Mouse (Mus musculus): ENCODE data around the gene Ppara.

Gene Ppara

DNA sequence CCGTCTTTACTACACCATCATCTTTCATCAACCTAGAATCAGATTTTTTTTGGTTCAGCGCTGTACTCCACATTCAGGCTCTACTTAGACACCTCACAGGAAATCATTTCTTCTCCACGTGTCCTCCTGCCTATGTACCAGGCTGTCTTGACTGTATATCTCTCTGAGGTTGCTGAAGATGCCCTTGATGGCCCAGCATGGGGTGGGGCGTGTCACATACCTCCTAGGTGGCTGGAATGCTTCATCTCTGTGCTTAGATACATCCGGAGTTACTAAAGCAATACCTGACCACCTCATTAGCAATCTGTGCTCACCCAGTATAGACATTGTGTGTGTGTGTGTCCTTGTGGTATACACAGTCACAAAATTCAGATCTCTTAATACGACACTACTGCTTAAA, 60.7 kb downstream of the Ppara start:
- CTCF ChIA-PET, result no interaction called here

DNA sequence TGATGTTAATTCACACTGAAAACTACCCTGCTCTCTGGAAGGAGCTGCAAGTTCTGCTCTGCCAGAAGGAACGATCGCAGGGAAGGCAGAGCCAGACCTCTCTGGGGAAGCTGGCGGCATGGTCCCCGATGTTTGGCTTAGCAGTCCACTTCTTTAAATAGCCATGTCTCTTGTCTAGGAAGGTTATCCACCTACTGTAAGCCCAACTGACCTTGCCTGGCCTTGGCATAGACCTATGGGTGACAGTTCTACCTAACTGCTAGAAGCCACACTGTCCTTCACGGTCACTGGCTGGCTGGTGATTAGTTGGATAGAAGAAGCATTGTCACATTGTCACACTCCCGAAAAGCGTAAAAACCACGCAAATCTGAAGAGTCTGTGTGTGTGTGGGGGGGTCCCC, 63.9 kb downstream of the Ppara start:
- CTCF ChIA-PET, result no interaction called here

DNA sequence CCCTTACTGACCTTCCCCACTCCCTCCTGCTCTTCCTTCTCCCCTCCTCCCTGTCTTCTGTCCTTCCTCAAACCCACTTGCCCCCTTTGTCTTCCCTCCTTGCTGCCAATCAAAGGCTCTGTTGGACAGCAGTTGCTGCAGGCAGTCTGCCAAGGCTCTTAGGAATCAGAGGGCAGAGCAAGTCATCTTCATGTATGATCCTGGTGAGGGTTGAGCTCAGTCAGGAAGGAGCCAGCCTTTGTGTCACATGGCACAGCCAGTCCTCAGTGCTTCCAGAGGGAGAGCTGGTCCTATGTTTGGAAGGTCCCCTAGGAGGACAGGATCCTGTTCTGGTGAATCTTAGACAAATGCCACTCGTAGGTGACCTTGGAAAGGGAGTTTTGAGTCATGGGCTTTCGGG, 68.1 kb downstream of the Ppara start:
- CTCF ChIA-PET, result no interaction called here

DNA sequence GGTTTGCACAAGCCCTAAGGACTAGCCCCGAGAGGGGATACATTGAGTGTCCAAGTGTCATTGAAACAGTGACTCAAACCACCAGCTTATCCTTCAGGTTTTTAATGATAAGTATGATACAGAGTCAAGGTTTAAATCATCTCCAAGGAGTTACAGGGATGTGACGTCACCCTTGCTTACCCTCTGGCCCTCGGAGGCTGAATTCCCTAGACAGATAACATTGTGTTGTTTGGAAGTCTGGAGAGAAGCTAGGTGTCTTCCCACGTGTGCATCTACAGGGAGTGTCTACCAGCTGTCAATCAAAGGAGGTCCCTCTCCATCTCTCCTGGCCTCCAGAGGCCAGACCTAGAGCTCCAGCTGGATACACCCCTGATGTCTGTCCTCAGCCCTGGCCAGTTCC, 72.1 kb downstream of the Ppara start:
- CTCF ChIA-PET, result no interaction called here

DNA sequence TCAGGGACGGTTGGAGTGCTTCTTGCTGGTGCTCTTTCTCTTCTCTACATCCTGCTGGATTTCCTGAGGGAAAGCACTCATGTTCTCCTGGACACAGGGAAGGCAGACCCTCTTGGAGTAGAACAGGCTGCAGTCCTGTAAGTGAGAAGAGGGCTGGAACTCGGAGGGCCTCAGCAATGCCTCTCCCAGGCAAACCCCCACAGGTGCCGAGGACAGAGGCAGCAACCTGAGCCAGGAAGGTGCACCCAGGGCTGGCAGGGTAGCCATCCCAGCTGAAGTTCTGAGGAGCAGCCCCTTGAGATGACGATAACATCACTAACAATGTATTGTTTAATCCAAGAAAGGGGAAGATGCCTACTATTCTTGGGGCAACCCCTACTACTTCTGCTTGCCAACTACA, 72.6 kb downstream of the Ppara start:
- CTCF ChIA-PET, result no interaction called here

DNA sequence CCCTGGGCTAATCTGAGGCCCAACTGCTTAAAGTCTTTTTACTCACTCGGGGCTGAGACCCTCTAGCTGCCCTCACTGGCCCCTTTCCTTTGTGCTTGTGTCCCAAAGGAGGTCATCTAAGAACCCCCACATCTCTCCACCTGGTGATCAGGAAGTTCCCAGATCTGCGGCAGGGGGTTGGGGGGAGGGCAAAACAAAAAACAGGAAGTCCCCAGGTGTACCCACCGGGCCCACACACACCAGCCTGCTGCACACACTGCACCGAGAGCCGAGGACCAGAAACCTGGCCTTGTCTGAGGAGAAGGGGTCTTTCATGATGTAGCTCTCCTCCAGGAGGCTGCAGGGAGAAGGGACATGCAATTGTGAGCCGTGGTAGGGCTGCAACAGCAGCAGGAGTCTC, 73.2 kb downstream of the Ppara start:
- CTCF ChIA-PET, result no interaction called here

DNA sequence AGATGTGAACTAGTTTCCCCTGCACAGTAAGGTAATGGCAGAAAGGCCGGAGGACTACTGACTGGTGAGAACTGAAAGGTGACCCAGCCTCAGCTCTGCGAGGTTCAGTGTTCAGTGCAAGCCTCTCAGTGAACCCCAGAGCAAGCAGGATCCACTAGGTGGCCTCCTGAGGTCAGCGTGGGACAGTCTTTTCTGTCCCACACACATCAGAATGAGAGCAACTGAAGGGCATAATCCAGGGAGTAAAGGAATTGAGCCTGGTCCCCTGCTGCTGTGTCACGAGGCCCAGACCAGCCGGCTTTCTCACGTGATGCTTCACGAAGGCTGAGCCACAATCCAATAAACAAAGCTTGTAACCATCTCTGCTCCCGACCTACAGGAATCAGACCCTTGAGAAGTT, 73.7 kb downstream of the Ppara start:
- CTCF ChIA-PET, result no interaction called here

DNA sequence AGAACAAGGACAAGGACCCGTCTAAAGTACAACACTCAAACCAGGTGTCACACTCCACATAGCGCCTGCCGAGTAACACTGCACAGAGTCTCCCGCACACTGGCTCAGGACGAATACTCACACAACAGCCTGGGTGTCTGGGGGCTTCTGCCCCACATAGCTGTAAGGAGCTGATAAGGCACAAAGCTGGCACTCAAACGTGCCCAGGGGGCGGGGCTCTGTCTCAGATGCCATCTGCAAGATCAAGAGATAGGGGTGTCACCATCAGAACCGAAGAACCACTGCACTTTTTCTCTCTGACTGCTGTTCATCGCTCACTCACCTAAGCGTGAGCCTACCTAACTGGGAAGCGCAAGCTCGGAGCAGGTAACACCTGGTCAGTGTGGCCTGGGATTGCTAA, 74.3 kb downstream of the Ppara start:
- CTCF ChIA-PET, result no interaction called here

DNA sequence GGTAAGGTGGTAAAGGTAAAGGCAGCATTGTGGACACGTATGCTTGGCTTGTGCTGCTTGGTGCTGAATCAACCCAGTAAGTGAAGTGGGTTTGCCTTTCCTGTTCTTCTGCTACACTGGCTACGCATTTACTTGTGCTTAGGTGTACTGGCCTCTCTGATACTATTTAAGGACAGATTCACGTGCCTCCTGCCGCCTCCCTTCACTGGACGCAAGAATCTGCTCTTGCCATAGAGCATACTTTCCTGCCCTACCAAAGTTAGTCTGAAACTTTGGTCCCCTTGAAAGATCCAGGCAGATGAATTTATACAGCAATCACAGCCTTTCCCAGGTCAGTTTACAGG, 75.7 kb downstream of the Ppara start:
- CTCF ChIA-PET, result no interaction called here

DNA sequence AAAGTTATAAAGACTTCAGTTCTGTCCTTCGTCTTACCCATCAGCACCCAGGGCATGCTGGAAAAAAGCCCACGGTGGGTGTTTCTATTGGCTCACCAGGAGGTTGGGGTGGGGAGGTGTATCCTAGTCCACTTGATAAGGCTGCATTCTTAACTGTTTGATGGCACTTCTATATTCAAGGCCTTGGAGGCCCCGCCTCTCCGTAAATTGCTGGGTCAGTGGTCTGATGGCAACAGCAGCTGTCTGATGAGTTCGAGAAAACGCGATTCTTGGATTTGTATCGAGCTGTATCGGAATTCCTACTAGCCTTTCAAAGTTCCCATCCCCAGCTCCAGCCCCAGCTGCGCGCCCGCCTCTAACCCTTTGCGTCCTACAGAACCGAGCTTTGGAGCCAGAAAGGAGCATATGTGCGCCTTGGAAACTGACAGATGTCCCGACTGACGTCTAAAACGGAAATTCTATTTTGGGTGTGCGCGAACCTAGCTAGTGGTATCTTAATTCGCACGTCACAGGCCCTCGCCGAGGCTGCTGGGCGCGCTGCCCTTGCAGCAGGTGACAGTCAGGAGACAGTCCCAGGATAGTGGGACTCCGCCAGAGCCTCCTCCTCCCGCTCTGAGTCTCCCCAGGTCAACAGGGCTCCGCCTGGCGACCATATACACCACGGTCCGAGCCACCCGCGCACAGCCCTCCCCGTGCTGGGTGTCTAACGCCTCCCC, 76.2 kb downstream of the Ppara start:
- CTCF ChIA-PET, result interaction anchor here (0.6 kb wide), 1 partner anchor 164 kb away, joined by 3 read pairs; no protein-coding TSS in a partner anchor

DNA sequence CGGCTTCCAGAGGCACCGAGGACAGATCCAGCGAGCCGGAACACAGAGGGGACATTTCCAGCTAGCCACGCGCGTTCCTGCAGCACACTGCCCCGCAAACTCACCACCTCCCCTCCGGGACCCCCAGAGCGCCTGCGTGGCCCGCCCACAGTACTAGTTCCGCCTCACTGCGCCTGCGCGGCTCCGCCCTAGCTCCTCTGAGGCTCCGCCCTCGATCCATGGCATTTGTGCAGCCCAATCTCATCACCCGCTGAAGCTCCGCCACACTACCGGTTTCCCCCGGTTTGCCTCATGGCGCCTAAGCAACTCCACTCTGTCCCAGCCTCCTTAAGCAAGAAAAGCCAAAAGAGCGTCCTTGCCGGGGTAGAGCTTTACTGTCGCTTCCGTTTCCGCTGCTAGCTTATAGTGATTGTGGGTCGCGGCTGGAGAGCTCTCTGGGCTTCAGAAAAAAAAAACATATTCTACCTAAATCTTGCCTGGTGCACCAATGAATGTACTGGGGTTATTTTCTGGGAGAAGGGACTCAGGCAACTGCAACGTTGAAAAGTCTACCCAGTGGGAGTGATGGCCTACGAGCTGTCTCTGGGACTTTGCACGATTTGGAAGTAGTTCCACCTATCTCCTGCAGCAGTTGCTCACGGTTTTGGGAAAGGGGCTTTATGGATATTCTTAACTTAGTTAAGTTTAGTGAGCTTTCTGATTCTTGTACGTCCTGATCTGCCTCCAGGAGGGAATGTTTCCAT, 76.9 kb downstream of the Ppara start, which contains the start of gene Cdpf1:
Gene Cdpf1 (minus strand): TSS at position 163 of the 743 bp plus-strand sequence.
- CTCF ChIA-PET, result interaction anchor here (0.6 kb wide), 1 partner anchor 165 kb away, joined by 3 read pairs; no protein-coding TSS in a partner anchor

DNA sequence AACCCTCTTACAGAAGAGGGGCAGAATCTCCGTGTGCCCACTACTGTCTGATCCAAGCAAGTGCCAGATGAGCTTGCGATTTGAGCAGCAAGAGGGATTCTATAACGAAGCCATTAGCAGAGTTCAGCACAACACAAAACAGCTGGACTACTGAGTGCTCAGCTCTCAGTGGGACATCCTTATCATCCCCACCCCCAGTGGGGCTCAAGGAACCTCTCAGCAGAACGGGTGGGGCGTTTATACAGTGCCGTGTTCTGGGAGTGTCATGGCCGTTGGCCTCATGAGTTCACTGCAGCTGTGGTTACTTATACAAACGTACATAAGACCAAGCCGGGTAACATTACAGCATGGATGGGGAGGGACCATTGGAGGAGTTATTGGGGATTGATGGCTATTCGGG, 78.6 kb downstream of the Ppara start:
- CTCF ChIA-PET, result no interaction called here

DNA sequence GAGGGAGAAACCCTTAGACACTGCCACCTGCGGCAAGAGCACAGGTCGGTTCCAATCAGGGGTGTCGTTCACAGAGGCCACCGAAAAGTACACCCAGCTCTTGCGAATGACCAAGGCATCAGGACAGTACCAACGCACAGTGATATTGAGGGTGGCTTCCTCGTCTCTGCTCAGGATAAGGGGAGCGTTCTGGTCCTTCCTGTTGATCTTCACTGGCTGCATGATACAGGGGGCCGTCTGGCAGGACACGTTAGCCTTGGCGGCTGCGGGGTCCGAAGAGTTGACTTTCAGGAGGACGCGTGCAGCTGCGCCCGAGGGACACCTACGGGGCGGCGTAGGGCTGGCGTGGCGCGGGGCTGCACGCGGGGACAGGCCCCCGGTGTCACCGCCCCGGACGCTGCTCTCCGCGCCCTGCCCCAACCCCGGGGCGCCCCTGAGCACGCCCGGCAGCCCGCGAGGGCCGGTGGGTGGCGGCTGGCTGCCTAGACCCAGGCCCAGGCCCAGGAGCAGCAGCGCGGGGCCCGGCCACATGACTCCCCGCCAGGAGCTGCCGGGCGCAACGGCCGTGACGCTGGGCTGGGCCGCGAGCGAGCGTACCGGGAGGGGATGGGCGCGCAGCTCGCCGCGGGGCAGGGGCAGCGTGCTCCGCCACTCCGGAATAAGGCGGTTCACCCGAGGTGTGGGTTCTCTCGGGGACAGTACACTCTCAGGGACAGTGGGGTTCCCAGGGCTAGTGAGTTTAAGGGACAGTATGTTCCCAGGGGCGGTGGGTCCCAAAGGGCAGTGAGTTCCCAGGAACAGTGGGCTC, 86.6 kb downstream of the Ppara start, which contains the start of gene Pkdrej:
Gene Pkdrej (minus strand): TSS at position 532 of the 808 bp plus-strand sequence.
- CTCF ChIA-PET, result no interaction called here

DNA sequence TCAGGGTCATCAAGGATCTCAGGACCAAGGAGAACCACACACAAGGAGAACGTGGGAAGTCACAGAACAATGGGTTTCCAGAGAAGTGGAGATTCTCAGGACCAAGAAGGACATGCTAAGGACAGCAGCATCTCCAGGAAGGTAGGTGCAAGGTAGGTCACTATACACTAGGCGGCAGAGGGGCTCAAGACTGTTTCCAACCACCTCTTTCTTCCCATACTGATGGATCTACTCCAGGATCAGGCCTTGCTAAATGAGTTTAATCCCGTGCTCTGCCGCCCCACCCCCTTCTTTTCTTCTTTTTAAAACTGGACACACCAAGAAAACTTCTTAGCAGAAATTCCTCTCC, 87.2 kb downstream of the Ppara start:
- CTCF ChIA-PET, result no interaction called here

DNA sequence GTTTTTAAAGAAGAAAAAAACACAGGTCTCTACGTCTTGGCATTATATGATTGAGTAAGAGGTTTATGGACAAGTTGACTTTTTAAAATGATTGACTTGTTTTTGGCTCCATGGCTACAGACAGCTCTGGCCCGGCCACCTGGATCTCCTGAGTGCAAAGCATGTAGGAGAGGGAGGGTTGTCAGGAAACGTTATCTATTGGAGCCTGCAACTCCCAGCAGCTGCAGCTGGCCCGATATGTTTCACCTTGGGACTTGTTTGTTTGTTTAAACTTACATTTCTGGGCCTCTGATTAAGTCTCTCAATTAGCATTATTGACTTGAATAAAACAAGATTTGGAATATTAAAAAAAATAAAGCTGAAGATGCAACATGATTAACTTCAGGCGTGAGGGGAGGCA, 91.9 kb downstream of the Ppara start:
- CTCF ChIA-PET, result no interaction called here

DNA sequence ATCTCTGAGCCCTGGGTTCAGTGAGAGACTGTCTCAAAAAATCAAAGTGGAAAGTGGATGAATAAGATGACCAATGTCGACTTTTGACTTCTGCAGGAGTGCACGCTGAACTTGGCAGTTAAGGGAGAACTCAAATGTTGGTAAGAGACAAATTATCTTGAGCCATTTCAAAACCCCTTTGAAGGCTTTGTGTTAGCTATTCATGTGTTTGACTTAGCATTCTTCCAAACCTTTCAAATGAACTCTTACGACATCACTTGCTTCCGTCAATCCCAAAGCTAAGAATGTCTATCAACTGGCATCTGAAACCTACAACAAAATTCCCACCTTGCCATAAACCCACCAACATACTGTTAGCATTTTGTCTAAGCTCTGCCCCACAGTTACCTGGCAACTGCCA, 93.3 kb downstream of the Ppara start:
- CTCF ChIA-PET, result no interaction called here

DNA sequence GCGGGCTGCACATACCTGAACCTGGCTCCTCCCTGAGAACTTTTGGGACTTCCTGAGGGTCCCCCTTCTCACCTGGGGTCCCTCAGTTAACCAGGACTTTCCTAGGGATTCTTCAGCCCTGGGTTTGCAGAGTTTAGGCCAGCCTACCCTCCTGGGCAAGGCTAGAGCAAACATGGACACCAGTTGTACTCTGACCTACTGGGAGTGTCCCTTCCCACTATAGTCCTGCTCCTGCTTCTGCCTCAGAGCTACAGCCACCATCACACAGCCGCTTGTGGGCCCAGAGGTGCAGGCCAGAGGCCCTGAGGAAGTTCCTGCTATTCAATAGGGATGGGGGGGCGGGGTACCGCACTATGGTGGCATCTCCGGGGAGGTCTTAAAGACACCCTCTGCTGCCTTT, 94.7 kb downstream of the Ppara start:
- CTCF ChIA-PET, result interaction anchor here (0.7 kb wide), 1 partner anchor 10 kb away, joined by 27 read pairs; no protein-coding TSS in a partner anchor

DNA sequence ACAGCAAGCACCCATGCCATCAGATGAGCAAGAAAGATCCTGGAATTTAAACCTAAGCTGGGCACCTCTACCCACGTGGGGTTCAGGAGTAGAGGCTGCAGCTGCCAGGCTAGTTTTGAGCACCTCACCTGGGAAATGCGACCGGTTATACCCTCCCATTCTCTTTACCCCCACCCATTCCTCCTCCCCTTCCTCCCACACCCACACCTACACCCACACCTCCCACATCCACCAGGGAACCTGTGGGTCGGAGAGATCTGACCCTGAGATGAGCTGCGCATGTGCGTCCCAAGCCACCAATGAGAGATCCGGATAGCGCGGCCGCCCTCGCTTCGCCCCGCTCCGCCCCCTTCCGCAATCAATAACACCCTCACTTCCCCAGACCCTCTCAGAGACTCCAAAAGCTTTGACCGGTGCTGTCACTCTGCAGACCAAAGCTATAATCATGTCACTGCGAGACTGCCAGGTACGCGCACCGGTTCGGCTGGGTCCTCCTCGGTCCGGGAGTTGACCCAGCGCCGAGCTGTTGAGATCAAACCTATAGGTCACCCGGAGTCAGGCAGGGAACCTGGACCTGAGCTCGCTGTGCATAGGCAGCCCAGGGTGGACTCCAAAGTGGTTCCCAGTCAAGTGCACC, 97.3 kb downstream of the Ppara start, which contains the start of gene Ttc38:
Gene Ttc38 (plus strand): TSS at position 353 of the 637 bp plus-strand sequence.
- CTCF ChIA-PET, result interaction anchor here (0.6 kb wide), 2 partner anchors 23 to 837 kb away, joined by 3 to 9 read pairs; no protein-coding TSS in a partner anchor

DNA sequence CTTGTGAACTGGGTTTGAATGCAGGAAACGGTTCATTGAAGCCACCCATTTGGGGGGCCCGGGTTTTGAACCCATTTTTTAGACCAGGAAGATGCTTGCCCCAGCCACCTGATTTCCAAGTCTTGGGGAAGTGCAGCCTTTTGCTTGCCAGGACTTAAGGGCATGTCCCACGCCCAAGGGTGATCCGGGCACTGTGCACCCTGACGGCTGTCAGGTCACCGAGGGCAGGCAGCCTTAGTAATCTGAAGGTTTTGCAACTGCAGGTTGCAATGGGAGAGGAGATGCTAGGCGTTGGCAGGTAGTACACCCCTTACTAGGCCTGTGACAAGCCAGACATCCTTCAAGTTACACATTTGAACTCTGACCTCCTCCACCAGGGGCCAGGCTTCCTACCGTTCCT, 97.8 kb downstream of the Ppara start:
- CTCF ChIA-PET, result no interaction called here

DNA sequence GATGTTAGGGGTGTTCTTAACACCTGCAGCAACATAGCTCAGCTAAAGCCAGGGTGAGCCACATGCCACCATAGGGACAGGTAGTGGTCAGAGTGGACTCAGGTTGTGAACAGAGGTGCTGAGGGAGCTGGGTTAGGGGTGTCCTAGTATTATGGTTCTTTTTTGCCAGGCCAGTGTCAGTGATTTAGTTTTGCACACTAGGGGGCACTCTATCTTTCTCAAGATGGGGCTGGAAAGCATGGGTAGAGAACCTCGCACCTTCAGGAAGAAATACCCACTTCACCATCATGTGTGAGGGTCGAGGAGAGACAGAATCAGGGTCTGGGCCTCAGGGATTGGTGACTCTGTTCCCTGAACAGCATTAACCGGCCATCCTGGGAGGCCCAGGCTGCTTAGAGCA, 100.6 kb downstream of the Ppara start:
- CTCF ChIA-PET, result interaction anchor here (0.7 kb wide), 1 partner anchor 368 kb away, joined by 6 read pairs; no protein-coding TSS in a partner anchor

DNA sequence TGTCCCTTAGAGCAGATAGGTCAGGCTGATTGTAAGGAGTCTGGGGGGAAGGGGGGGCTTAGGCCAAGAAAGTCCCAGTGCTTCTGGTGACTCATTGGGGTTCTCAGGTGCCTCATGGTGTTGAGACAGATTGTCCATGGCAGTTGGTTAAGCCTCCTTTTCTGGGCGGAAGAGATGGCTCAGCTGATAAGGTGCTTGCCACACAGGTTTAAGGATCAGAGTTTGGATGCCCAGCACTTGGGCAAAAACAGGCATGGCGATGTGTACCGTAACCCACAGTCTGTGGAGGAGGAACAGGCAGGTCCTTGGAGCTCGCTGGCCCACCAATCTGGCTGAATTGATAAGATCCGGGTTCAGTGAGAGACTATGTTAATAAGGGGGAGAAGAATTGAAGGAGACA, 102.1 kb downstream of the Ppara start:
- CTCF ChIA-PET, result interaction anchor here (0.6 kb wide), 1 partner anchor 112 kb away, joined by 4 read pairs; no protein-coding TSS in a partner anchor

DNA sequence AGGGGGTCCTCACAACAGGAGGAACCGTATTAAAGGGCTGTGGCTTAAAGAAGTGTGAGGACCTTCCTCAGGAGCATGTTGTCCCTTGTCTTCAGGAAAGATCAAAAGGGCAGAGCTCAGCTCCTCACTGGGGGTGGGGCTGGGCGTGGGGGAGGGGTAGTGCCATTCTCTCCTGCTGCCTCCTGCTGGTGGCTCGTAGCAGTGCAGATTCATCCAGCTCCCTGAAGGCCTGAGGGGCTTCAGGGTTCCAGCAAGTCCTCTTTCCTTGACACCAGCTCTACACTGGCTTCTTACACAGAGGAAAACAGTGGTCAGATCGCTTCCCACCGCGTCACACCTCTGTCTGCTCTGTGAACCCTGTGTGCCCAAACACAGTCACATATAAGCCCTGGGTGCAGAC, 106.2 kb downstream of the Ppara start:
- CTCF ChIA-PET, result interaction anchor here (0.6 kb wide), 1 partner anchor 23 kb away, joined by 3 read pairs; no protein-coding TSS in a partner anchor
